ENCODE assay signal across 9 mouse cellular contexts in genomic region chr19:36534766-36535140, GRCm38 (mm10). TPM values are rescaled to one million over a fixed set of nuclear protein-coding genes. Genes with fewer than 3 reads are reported as not detected.
DNase-seq lines count a peak whose midpoint lies in the region; ATAC-seq lines count a peak whose summit lies in the region.
"Had no signal": no experiment of that assay in that cellular context is flagged by ENCODE, and none has a peak within 500 bp of the region (broad histone marks: within the 10 kb centered on the region; RNA-seq: fewer than 3 reads in every experiment).

No protein-coding gene starts in this region.

- no peaks in the 10 kb centered on the region for H3K36me3 ChIP-seq in heart, embryonic 12.5 days
- H3K36me3 ChIP-seq in kidney, embryonic 14.5 days (ENCODE audit: control insufficient read depth, insufficient read depth, low read length), result no peaks in the 10 kb centered on the region
- no peaks in the 10 kb centered on the region for H3K36me3 ChIP-seq in liver, embryonic 12.5 days

- peaks cover 4% of the 10 kb centered on the region; the same call in 1 of the 2 replicates for H3K4me1 ChIP-seq in heart, embryonic 12.5 days (replicated peaks)
- H3K4me1 ChIP-seq in kidney, embryonic 14.5 days (ENCODE audit: control insufficient read depth, insufficient read depth, low read length), result peaks cover 11% of the 10 kb centered on the region
- H3K4me1 ChIP-seq in liver, embryonic 12.5 days, result peaks cover 21% of the 10 kb centered on the region

- 45% methylated on average over 8 of the region's 8 CpGs for WGBS in heart, embryonic 12.5 days
- WGBS in kidney, embryonic 14.5 days, result 27% methylated on average over 8 of the region's 8 CpGs
- WGBS in liver, embryonic 12.5 days (ENCODE audit: insufficient replicate concordance), result 47% methylated on average over 8 of the region's 8 CpGs

- DNase-seq in gastrocnemius, postnatal 14 days, result peak; percentile 16
- DNase-seq in gastrocnemius, postnatal 36 days, result no peak
- peak; percentile 94 to 95 for DNase-seq in cerebellum, postnatal 14 days
- DNase-seq in right cerebral cortex, postnatal 4 days, result peak; percentile 78
- no peak for DNase-seq in thymus, postnatal 14 days

- ATAC-seq in heart, embryonic 12.5 days (ENCODE audit: insufficient number of reproducible peaks, low FRiP score), result peak; percentile 69
- ATAC-seq in kidney, embryonic 14.5 days (ENCODE audit: low FRiP score, low TSS enrichment), result no peak
- ATAC-seq in liver, embryonic 12.5 days, result no peak

- no peak overlapping the region for H3K4me3 ChIP-seq in heart, embryonic 12.5 days
- H3K4me3 ChIP-seq in kidney, embryonic 14.5 days (ENCODE audit: low read length), result no peak overlapping the region
- no peak overlapping the region for H3K4me3 ChIP-seq in liver, embryonic 12.5 days
- H3K4me3 ChIP-seq: erythroblast, embryonic 14.5 days had no signal

- H3K4me2 ChIP-seq in heart, embryonic 12.5 days, result peak overlapping the region; percentile 40
- peak overlapping the region; percentile 38 for H3K4me2 ChIP-seq in kidney, embryonic 14.5 days (replicated peaks; ENCODE audit: low read depth, low read length)
- peak overlapping the region; percentile 44 for H3K4me2 ChIP-seq in liver, embryonic 12.5 days

- no peak overlapping the region for H3K9ac ChIP-seq in heart, embryonic 12.5 days
- no peak overlapping the region for H3K9ac ChIP-seq in kidney, embryonic 14.5 days (ENCODE audit: low read depth, low read length)
- H3K9ac ChIP-seq in liver, embryonic 12.5 days, result no peak overlapping the region

- peaks cover 7% of the 10 kb centered on the region; the same call in 1 of the 2 replicates for H3K27me3 ChIP-seq in heart, embryonic 12.5 days (replicated peaks)
- no peaks in the 10 kb centered on the region for H3K27me3 ChIP-seq in kidney, embryonic 14.5 days (ENCODE audit: control insufficient read depth, insufficient read depth, low read length)
- peaks cover 12% of the 10 kb centered on the region; the same call in 1 of the 2 replicates for H3K27me3 ChIP-seq in liver, embryonic 12.5 days (replicated peaks)

- no peaks in the 10 kb centered on the region for H3K9me3 ChIP-seq in heart, embryonic 12.5 days (replicated peaks)
- no peaks in the 10 kb centered on the region for H3K9me3 ChIP-seq in kidney, embryonic 14.5 days (ENCODE audit: control insufficient read depth, low read length)
- H3K9me3 ChIP-seq in liver, embryonic 12.5 days (replicated peaks), result no peaks in the 10 kb centered on the region

- intact Hi-C loops in gastrocnemius, postnatal 14 days (cut with DNase I; ENCODE audit: low total_unique reads), result no loop called here
- intact Hi-C loops in gastrocnemius, postnatal 36 days (cut with DNase I), result no loop called here

- peak overlapping the region; percentile 45 for H3K27ac ChIP-seq in heart, embryonic 12.5 days (ENCODE audit: poor library complexity, severe bottlenecking)
- H3K27ac ChIP-seq in kidney, embryonic 14.5 days (ENCODE audit: low read depth, low read length), result peak overlapping the region; percentile 32; the same call in 1 of the 2 replicates
- no peak overlapping the region for H3K27ac ChIP-seq in liver, embryonic 12.5 days

RNA-seq across cellular contexts. Expression of gene Hectd2, which starts 19.7 kb away (rescaled TPM):
- total RNA-seq in gastrocnemius, postnatal 14 days (2021), result 1 to 10 TPM; 2.8 to 3.4 TPM
- 1 to 10 TPM; 2.8 to 4.6 TPM for total RNA-seq in gastrocnemius, postnatal 36 days (2021)
- polyA plus RNA-seq in heart, embryonic 12.5 days (2016; fragmentation: Nextera tagmentation; extraction: Ambion mirVana), result 9.6 and 10.7 TPM in 2 replicates
- 2.3 and 3.2 TPM in 2 replicates for polyA plus RNA-seq in kidney, embryonic 14.5 days (2014; fragmentation: Nextera tagmentation; extraction: Ambion mirVana)
- 0.82 and 0.96 TPM in 2 replicates for polyA plus RNA-seq in liver, embryonic 12.5 days (2016; fragmentation: Nextera tagmentation; extraction: Ambion mirVana)
- polyA plus RNA-seq: erythroblast, embryonic 14.5 days had no signal

Comparison
In these comparisons a context has a peak if more than half of its experiments do, and no peak if none do; other contexts are left out.
1. DNase-seq: peak in gastrocnemius, postnatal 14 days (single experiment), cerebellum, postnatal 14 days (2 of 2) and right cerebral cortex, postnatal 4 days (single experiment); none in gastrocnemius, postnatal 36 days (0 of 2) and thymus, postnatal 14 days (single experiment).
2. Peak in every context shown above with its lines, with median percentiles within 50 percentile points of each other: H3K4me2 ChIP-seq.